Mouse (Mus musculus): Measurements from ENCODE around the gene Rabgap1l. TPM values are rescaled to one million over a fixed set of nuclear protein-coding genes. Genes with fewer than 3 reads are reported as not detected.

Gene Rabgap1l
- polyA plus RNA-seq, 1 experiment: 17.9 TPM

DNA sequence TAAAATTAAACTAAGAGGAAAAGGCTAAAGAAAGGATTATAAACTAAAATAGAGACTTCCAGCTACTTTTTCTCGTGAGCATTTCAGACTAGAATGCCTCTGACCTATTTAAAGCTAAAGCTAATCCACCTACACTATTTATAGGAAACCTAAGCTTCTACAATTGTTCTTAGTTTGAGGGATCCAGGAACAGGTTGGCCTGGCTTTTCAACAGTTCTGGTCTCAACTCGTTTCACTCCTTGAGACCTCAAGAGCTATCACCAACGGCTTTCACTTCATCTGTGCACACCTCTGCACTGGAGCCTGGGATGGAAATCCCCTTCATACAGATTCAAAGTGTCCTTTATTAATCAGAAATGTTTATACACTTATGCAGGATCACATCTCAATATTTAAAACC is 271.1 kb downstream of the Rabgap1l start:
- no peak for TF ChIP-seq GATA1 (IDR thresholded peaks at IDR 0.05; ENCODE audit: low read length)

DNA sequence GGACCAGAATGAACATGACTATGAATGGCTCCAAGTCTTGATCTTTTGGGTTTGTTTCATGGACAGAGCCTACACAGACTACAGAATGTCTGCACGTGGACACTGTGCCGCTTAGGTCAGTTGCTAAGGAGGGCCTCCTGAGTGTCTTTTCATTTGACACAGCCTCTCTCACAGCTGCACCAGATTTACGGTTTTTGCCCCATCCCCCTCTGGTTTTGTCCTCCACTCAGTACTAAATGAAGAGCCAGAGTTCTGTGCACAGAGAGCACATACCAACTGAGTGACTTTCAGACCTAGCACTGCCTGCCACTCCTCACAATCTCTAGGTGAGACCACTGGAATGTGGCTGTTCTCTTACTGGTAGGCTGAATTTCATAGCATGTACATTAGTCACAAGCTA is 272.3 kb downstream of the Rabgap1l start:
- TF ChIP-seq GATA1 (IDR thresholded peaks at IDR 0.05; ENCODE audit: low read length): no peak

- TF ChIP-seq GATA1 (IDR thresholded peaks at IDR 0.05; ENCODE audit: low read length): no peak
Observed at GRCm38 (mm10) chr1:160519896-160520465, 273.0 kb downstream of the Rabgap1l start.

GRCm38 (mm10) chr1:160518552-160518951 is 274.5 kb downstream of the Rabgap1l start:
- TF ChIP-seq GATA1 (IDR thresholded peaks at IDR 0.05; ENCODE audit: low read length): no peak

DNA sequence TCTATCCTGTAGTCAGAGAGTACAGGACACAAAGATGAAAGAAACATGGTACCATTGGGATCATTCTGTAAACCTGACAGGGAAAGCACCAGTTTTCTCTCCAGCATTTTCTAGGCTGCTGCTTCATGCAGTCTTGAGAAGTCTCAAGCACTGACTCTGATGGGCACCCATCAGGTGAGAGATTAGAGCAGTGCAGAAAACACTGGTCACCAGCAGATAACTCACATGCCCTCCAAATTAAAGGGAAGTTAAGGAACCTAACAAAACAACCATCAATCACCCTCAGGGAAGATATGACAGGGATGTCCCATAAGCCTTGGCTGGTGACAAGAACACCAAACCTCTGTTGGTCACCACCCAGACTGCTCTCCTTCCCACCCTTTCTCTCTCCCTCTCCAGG is 285.2 kb downstream of the Rabgap1l start:
- no peak for TF ChIP-seq GATA1 (IDR thresholded peaks at IDR 0.05; ENCODE audit: low read length)

- no peak for TF ChIP-seq GATA1 (IDR thresholded peaks at IDR 0.05; ENCODE audit: low read length)
Observed at GRCm38 (mm10) chr1:160496906-160497577, 296.0 kb downstream of the Rabgap1l start.

- no peak for TF ChIP-seq GATA1 (IDR thresholded peaks at IDR 0.05; ENCODE audit: low read length)
Observed at GRCm38 (mm10) chr1:160485731-160486130, 307.3 kb downstream of the Rabgap1l start.

DNA sequence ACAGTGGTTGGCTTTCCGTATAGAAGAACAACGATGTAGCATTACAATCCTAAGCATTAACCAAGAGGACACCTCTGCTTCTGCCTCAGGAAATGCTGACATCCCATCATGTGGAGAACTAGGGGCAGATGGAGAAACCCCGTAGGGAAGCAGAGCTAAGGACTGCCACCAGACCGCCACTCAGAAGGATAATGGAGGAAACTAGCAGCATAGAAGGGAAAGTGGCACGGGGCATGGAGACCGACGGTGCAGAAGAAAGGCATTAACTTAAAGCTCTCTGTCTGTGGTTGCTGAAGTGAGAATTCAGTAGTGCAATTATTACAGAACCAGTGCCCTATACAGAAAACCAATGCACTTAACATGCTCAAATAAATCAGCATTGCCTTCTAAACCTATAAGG is 308.0 kb downstream of the Rabgap1l start:
- TF ChIP-seq GATA1 (IDR thresholded peaks at IDR 0.05; ENCODE audit: low read length): no peak

GRCm38 (mm10) chr1:160481643-160482042 is 311.4 kb downstream of the Rabgap1l start:
- TF ChIP-seq GATA1 (IDR thresholded peaks at IDR 0.05; ENCODE audit: low read length): no peak

- no peak for TF ChIP-seq GATA1 (IDR thresholded peaks at IDR 0.05; ENCODE audit: low read length)
Observed at GRCm38 (mm10) chr1:160467443-160467842, 325.6 kb downstream of the Rabgap1l start.

DNA sequence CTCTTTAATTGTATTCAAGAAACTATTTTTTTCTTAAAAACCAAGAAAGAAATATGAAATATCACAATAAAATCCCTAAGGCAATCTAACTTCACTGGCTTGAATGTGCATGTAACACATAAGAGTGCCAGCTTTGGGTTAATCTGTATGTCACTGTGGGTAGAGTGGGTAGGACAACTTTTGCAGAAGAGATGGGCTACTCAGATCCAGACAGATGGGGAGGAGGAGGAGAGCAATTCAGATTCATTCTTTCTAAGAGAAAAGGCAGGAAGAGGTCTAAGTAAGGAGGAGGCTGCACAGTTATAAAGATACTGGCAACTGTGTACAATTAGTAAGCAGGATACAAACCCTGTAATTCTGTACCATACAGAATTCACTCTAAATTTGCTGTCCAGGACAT is 327.8 kb downstream of the Rabgap1l start:
- no peak for TF ChIP-seq GATA1 (IDR thresholded peaks at IDR 0.05; ENCODE audit: low read length)

DNA sequence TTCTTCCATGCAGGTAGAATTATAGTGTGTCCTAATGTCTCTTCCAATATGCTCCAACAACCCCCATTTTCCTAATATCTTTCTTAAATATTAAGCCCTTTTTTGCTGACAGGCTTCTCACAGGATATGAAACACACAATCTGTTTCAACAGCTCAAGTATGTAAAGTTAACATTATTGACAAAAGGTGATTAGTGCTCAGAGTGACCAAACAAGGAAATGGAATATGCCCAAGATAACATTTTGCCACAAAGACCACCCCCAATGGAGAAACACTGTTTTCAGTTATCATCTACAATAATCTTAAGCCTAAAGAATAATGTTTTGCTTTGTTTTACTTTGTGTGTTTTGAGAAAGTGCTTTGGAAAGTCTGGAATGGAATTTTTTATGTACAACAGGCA is 328.9 kb downstream of the Rabgap1l start:
- no peak for TF ChIP-seq GATA1 (IDR thresholded peaks at IDR 0.05; ENCODE audit: low read length)

GRCm38 (mm10) chr1:160460346-160460745 is 332.7 kb downstream of the Rabgap1l start:
- no peak for TF ChIP-seq GATA1 (IDR thresholded peaks at IDR 0.05; ENCODE audit: low read length)

DNA sequence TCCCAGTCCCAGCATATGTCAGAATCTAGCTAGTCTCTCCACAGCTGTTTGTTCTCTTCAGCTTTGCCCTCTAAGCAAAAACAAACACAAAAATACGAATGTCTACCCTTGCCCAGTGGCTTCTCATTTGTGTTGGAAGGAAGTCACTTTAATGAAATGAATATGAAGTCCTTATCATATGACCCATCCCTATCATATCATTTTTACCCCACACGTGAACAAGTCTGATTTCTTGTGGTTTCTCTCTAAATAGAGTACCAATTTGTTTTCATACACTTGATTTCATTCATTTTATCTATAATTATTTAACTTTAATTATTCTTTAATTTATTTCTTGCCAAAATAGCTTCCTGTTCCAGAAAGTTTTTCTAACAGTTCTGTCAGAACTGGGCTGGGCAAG is 341.3 kb downstream of the Rabgap1l start:
- TF ChIP-seq GATA1 (IDR thresholded peaks at IDR 0.05; ENCODE audit: low read length): no peak

- no peak for TF ChIP-seq GATA1 (IDR thresholded peaks at IDR 0.05; ENCODE audit: low read length)
Observed at GRCm38 (mm10) chr1:160448681-160449080, 344.3 kb downstream of the Rabgap1l start.

- no peak for TF ChIP-seq GATA1 (IDR thresholded peaks at IDR 0.05; ENCODE audit: low read length)
Observed at GRCm38 (mm10) chr1:160446823-160447222, 346.2 kb downstream of the Rabgap1l start.

GRCm38 (mm10) chr1:160443506-160443905 is 349.5 kb downstream of the Rabgap1l start:
- no peak for TF ChIP-seq GATA1 (IDR thresholded peaks at IDR 0.05; ENCODE audit: low read length)
